Mouse (Mus musculus) embryonic facial prominence, embryonic 10.5 days (tissue): ENCODE measurements around the gene Snurf. TPM values are rescaled to one million over a fixed set of nuclear protein-coding genes. Genes with fewer than 3 reads are reported as not detected.

Experiments used
- DNase-seq: peaks from one replicate; pipeline ENCODE4 v3.0.0-alpha.2; 2017; ENCODE audit warnings: low spot score
- H3K27ac ChIP-seq: fragments of 300-500 bp; sonication (generic); replicated peaks from 2 replicates; pipeline ENCODE4 v1.5.1; 2016; ENCODE audit warnings: mild to moderate bottlenecking
- H3K27me3 ChIP-seq: fragments of 300-500 bp; sonication (generic); replicated peaks from 2 replicates; pipeline ENCODE4 v1.6.1; 2016; ENCODE audit warnings: low read depth, mild to moderate bottlenecking; ENCODE audit not compliant: poor library complexity, severe bottlenecking
- H3K36me3 ChIP-seq: fragments of 300-500 bp; sonication (generic); replicated peaks from 2 replicates; pipeline ENCODE4 v1.6.1; 2016; ENCODE audit warnings: mild to moderate bottlenecking, moderate library complexity
- H3K4me1 ChIP-seq: fragments of 300-500 bp; sonication (generic); 2 replicates; pipeline ENCODE4 v1.6.1; 2016
- H3K4me3 ChIP-seq: fragments of 300-500 bp; sonication (generic); 2 replicates; pipeline ENCODE4 v1.5.1; 2016; ENCODE audit warnings: mild to moderate bottlenecking, moderate library complexity
- H3K9me3 ChIP-seq: fragments of 300-500 bp; sonication (generic); 2 replicates; pipeline ENCODE4 v1.6.1; 2016; ENCODE audit warnings: mild to moderate bottlenecking
- WGBS: fragments of 180-500 bp; shearing (Covaris S2); methylation state at CpG from one replicate; pipeline ENCODE4 v1.1.7; 2016; 5-methylcytosine and 5-hydroxymethylcytosine counted together
- polyA plus RNA-seq: library from polyadenylated mRNA; unstranded; fragments of >200 nt; fragmentation: Nextera tagmentation; extraction: Ambion mirVana; gene quantifications from 2 replicates; pipeline ENCODE4 v1.2.1, GENCODE M21; 2016

Gene Snurf
- 53.4 and 53.8 TPM in 2 replicates for polyA plus RNA-seq

- DNase-seq: peak; percentile 79
- H3K4me1 ChIP-seq: no peaks in the 10 kb centered on the region
- H3K27ac ChIP-seq: peak within 1 kb of the TSS; percentile 85
- peak within 1 kb of the TSS; percentile 63 for H3K4me3 ChIP-seq
- H3K36me3 ChIP-seq: no peaks in the 10 kb centered on the region
- no peaks in the 10 kb centered on the region for H3K27me3 ChIP-seq
- 43% methylated on average over 30 of the region's 30 CpGs for WGBS
- H3K9me3 ChIP-seq: peaks cover 26% of the 10 kb centered on the region
Measured at GRCm38 (mm10) chr7:60004606-60005330, at the start of gene Snurf, which contains the start of gene Gm38393. Snurf (minus strand) TSS chr7:60005049. Gm38393 (minus strand) TSS chr7:60005064.

GRCm38 (mm10) chr7:60047481-60048201 is 42.8 kb upstream of the Snurf start:
- no peak overlapping the region for H3K4me3 ChIP-seq
- 0 out of 2 replicates have a peak, but pooled peaks cover 3% of the 10 kb centered on the region for H3K9me3 ChIP-seq
- H3K36me3 ChIP-seq: no peaks in the 10 kb centered on the region
- 77% methylated on average over 6 of the region's 6 CpGs for WGBS
- no peak for DNase-seq
- H3K27me3 ChIP-seq: no peaks in the 10 kb centered on the region
- H3K4me1 ChIP-seq: no peaks in the 10 kb centered on the region
- H3K27ac ChIP-seq: no peak overlapping the region

- 83% methylated on average over 3 of the region's 3 CpGs for WGBS
- no peak overlapping the region for H3K4me3 ChIP-seq
- no peaks in the 10 kb centered on the region for H3K4me1 ChIP-seq
- no peaks in the 10 kb centered on the region for H3K36me3 ChIP-seq
- no peaks in the 10 kb centered on the region for H3K27me3 ChIP-seq
- H3K27ac ChIP-seq: no peak overlapping the region
- 0 out of 2 replicates have a peak, but pooled peaks cover 9% of the 10 kb centered on the region for H3K9me3 ChIP-seq
- DNase-seq: no peak
Measured at GRCm38 (mm10) chr7:60013186-60013585, 8.3 kb upstream of the Snurf start.

- Histone ChIP-seq H3K27me3 (no peaks in the 10 kb centered on the region), H3K27ac (no peak overlapping the region), H3K36me3 (no peaks in the 10 kb centered on the region), H3K4me3 (no peak overlapping the region), H3K4me1 (no peaks in the 10 kb centered on the region), H3K9me3 (peaks cover 27% of the 10 kb centered on the region)
- 38% methylated on average over 3 of the region's 3 CpGs for WGBS
- no peak for DNase-seq
Measured at GRCm38 (mm10) chr7:60007727-60008360, 3.0 kb upstream of the Snurf start.

- Histone ChIP-seq H3K4me1 (no peaks in the 10 kb centered on the region), H3K36me3 (no peaks in the 10 kb centered on the region), H3K27me3 (no peaks in the 10 kb centered on the region), H3K9me3 (peaks cover 26% of the 10 kb centered on the region), H3K27ac (no peak overlapping the region), H3K4me3 (no peak overlapping the region)
- no peak for DNase-seq
- WGBS: 50% methylated on average over 2 of the region's 2 CpGs
Measured at GRCm38 (mm10) chr7:60006262-60006661, 1.4 kb upstream of the Snurf start.

- Histone ChIP-seq H3K27ac (peak overlapping the region; percentile 85), H3K4me1 (no peaks in the 10 kb centered on the region), H3K4me3 (peak overlapping the region; percentile 63), H3K9me3 (peaks cover 26% of the 10 kb centered on the region), H3K36me3 (no peaks in the 10 kb centered on the region), H3K27me3 (no peaks in the 10 kb centered on the region)
- WGBS: 50% methylated on average over 22 of the region's 22 CpGs
- DNase-seq: peak; percentile 73
Measured at GRCm38 (mm10) chr7:60003921-60004605, 786 bp downstream of the Snurf start.

- H3K27ac ChIP-seq: peak overlapping the region; percentile 85
- 44% methylated on average over 12 of the region's 12 CpGs for WGBS
- H3K9me3 ChIP-seq: peaks cover 26% of the 10 kb centered on the region
- peak; percentile 50 for DNase-seq
- H3K4me1 ChIP-seq: no peaks in the 10 kb centered on the region
- no peaks in the 10 kb centered on the region for H3K36me3 ChIP-seq
- H3K27me3 ChIP-seq: no peaks in the 10 kb centered on the region
- H3K4me3 ChIP-seq: peak overlapping the region; percentile 63
Measured at GRCm38 (mm10) chr7:60003006-60003865, 1.6 kb downstream of the Snurf start.

GRCm38 (mm10) chr7:59978646-59979045 is 26.2 kb downstream of the Snurf start:
- H3K27me3 ChIP-seq: no peaks in the 10 kb centered on the region
- H3K4me1 ChIP-seq: no peaks in the 10 kb centered on the region
- no peak for DNase-seq
- H3K9me3 ChIP-seq: no peaks in the 10 kb centered on the region
- H3K36me3 ChIP-seq: peaks cover 15% of the 10 kb centered on the region
- H3K27ac ChIP-seq: no peak overlapping the region
- no peak overlapping the region for H3K4me3 ChIP-seq
- 72% methylated on average over 1 of the region's 1 CpGs for WGBS

Other genes with a start within 250 kb of the Snurf start
- 1.4 and 2.0 TPM in 2 replicates for gene Gm38393, start within 50 bp of the Snurf start, polyA plus RNA-seq
- 100 and 107 TPM in 2 replicates for gene Snrpn, start 135.2 kb upstream of the Snurf start, polyA plus RNA-seq